Mouse (Mus musculus): ENCODE measurements around the gene Dnmt3l. TPM values are rescaled to one million over a fixed set of nuclear protein-coding genes. Genes with fewer than 3 reads are reported as not detected.
"Not testable (repeated sequence)": the region's sequence is repeated elsewhere in the genome, so short reads cannot be mapped to it uniquely, and the experiment has no call there.

Gene Dnmt3l
- polyA plus RNA-seq, 1 experiment from 2014 or later = not detected

GRCm38 (mm10) chr10:78009184-78009944 is 32.4 kb upstream of the Dnmt3l start:
- under 1% methylated on average over 59 of the region's 59 CpGs for WGBS (ENCODE audit: insufficient replicate concordance)
- peak; percentile 93 for ATAC-seq (ENCODE audit: low read depth)

GRCm38 (mm10) chr10:78009945-78010293 is 31.8 kb upstream of the Dnmt3l start, which contains the start of gene Pfkl:
Pfkl (minus strand) TSS chr10:78010083.
- Histone ChIP-seq H3K4me2 (ENCODE audit: low read depth, low read length) (peak within 1 kb of the TSS; percentile 94), H3K36me3 (ENCODE audit: control insufficient read depth, insufficient read depth) (no peaks in the 10 kb centered on the region), H3K27ac (ENCODE audit: low read length) (peak within 1 kb of the TSS; percentile 100), H3K4me3 (ENCODE audit: low read depth, low read length) (peak within 1 kb of the TSS; percentile 87), H3K4me1 (ENCODE audit: control insufficient read depth, low read depth, low read length) (peaks cover 51% of the 10 kb centered on the region), H3K9ac (ENCODE audit: low read depth, low read length) (peak within 1 kb of the TSS; percentile 93), H3K27me3 (ENCODE audit: control insufficient read depth, insufficient read depth, low read depth, low read length) (no peaks in the 10 kb centered on the region), H3K9me3 (replicated peaks; ENCODE audit: control insufficient read depth, low read length) (no peaks in the 10 kb centered on the region)
- WGBS (ENCODE audit: insufficient replicate concordance) = 0% methylated on average over 9 of the region's 9 CpGs
- no peak for ATAC-seq (ENCODE audit: low read depth)

More at GRCm38 (mm10) chr10:78009184-78009944, 32.4 kb upstream of the Dnmt3l start:
- Histone ChIP-seq H3K4me1 (ENCODE audit: control insufficient read depth, low read depth, low read length) (peaks cover 57% of the 10 kb centered on the region), H3K36me3 (ENCODE audit: control insufficient read depth, insufficient read depth) (no peaks in the 10 kb centered on the region), H3K9me3 (replicated peaks; ENCODE audit: control insufficient read depth, low read length) (no peaks in the 10 kb centered on the region), H3K4me3 (ENCODE audit: low read depth, low read length) (peak overlapping the region; percentile 87), H3K4me2 (ENCODE audit: low read depth, low read length) (peak overlapping the region; percentile 94), H3K9ac (ENCODE audit: low read depth, low read length) (peak overlapping the region; percentile 93), H3K27ac (ENCODE audit: low read length) (peak overlapping the region; percentile 100), H3K27me3 (ENCODE audit: control insufficient read depth, insufficient read depth, low read depth, low read length) (no peaks in the 10 kb centered on the region)

GRCm38 (mm10) chr10:78010335-78010734 is 31.4 kb upstream of the Dnmt3l start:
- WGBS (ENCODE audit: insufficient replicate concordance) = 6% methylated on average over 10 of the region's 10 CpGs
- Histone ChIP-seq H3K9me3 (replicated peaks; ENCODE audit: control insufficient read depth, low read length) (no peaks in the 10 kb centered on the region), H3K27ac (ENCODE audit: low read length) (no peak overlapping the region), H3K36me3 (ENCODE audit: control insufficient read depth, insufficient read depth) (no peaks in the 10 kb centered on the region), H3K27me3 (ENCODE audit: control insufficient read depth, insufficient read depth, low read depth, low read length) (no peaks in the 10 kb centered on the region), H3K4me1 (ENCODE audit: control insufficient read depth, low read depth, low read length) (peaks cover 47% of the 10 kb centered on the region), H3K4me3 (ENCODE audit: low read depth, low read length) (peak overlapping the region; percentile 87), H3K9ac (ENCODE audit: low read depth, low read length) (peak overlapping the region; percentile 53), H3K4me2 (ENCODE audit: low read depth, low read length) (peak overlapping the region; percentile 94)
- no peak for ATAC-seq (ENCODE audit: low read depth)

DNA sequence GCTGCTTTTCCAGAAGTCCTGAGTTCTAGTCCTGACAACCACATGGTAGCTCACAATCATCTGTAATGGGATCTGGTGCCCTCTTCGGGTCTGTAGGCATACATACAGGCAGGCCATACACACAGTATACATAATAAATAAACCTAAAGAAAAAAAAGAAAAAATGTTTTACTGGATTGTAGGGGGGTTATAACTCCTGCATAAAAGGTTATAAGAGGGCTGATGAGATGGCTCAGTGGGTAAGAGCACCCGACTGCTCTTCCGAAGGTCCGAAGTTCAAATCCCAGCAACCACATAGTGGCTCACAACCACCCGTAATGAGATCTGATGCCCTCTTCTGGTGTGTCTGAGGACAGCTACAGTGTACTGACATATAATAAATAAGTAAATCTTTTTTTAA is 30.6 kb upstream of the Dnmt3l start:
- not testable (repeated sequence) for ATAC-seq (ENCODE audit: low read depth); H3K4me3 ChIP-seq (ENCODE audit: low read depth, low read length); H3K27me3 ChIP-seq (ENCODE audit: control insufficient read depth, insufficient read depth, low read depth, low read length); H3K9me3 ChIP-seq (replicated peaks; ENCODE audit: control insufficient read depth, low read length); H3K27ac ChIP-seq (ENCODE audit: low read length); H3K36me3 ChIP-seq (ENCODE audit: control insufficient read depth, insufficient read depth); H3K9ac ChIP-seq (ENCODE audit: low read depth, low read length)
- peaks cover 39% of the 10 kb centered on the region for H3K4me1 ChIP-seq (ENCODE audit: control insufficient read depth, low read depth, low read length)
- WGBS (ENCODE audit: insufficient replicate concordance) = 78% methylated on average over 5 of the region's 5 CpGs
- H3K4me2 ChIP-seq (ENCODE audit: low read depth, low read length) = peak overlapping the region; percentile 94; the same call in 1 of the 2 replicates

DNA sequence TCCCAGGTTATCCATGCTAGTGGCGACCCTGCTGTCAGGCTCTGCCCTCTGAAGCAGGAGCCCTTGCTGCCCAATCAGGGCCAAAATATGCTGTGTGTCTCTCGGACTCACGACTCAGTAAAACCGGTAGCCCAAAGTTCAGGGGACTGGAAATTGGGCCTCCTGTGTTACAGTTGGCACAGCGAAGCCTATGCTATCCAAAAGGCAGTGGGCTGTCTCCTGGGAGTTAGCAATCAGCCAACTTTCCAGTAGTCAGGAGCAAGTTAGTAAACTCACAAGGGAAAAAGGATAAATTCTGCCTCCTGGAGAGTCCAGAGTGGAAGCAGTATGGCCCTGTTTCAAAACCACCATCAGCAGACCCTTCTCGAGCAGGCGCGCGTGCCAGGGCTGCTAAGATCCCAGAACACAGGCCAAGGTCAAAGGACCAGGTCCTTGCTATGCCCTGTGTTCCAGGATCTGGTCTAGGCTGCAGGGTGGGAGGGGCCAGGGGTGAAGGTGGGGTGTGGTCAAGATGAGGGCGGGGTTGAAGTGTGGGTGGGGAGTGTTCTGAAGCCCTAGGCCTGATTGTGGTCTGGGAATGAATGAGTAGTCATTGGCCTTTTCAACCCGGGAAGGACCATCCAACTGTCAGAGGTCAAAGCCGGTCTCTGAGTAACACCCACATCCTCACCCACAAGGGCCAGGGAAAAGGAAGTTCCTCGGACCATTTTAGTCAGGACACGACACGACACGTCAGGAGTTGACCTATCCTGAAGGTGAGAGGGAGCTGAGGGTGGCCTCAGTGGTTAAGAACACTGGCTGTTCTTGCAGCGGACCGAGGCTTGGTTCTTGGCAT is 28.9 kb upstream of the Dnmt3l start:
- Histone ChIP-seq H3K27ac (ENCODE audit: low read length) (no peak overlapping the region), H3K4me3 (ENCODE audit: low read depth, low read length) (no peak overlapping the region), H3K4me1 (ENCODE audit: control insufficient read depth, low read depth, low read length) (peaks cover 26% of the 10 kb centered on the region), H3K9ac (ENCODE audit: low read depth, low read length) (no peak overlapping the region), H3K9me3 (replicated peaks; ENCODE audit: control insufficient read depth, low read length) (no peaks in the 10 kb centered on the region), H3K27me3 (ENCODE audit: control insufficient read depth, insufficient read depth, low read depth, low read length) (no peaks in the 10 kb centered on the region), H3K36me3 (ENCODE audit: control insufficient read depth, insufficient read depth) (no peaks in the 10 kb centered on the region), H3K4me2 (ENCODE audit: low read depth, low read length) (no peak overlapping the region)
- WGBS (ENCODE audit: insufficient replicate concordance) = 81% methylated on average over 18 of the region's 18 CpGs
- ATAC-seq (ENCODE audit: low read depth) = no peak

- Histone ChIP-seq H3K9me3 (replicated peaks; ENCODE audit: control insufficient read depth, low read length) (no peaks in the 10 kb centered on the region), H3K4me1 (ENCODE audit: control insufficient read depth, low read depth, low read length) (peaks cover 14% of the 10 kb centered on the region), H3K9ac (ENCODE audit: low read depth, low read length) (no peak overlapping the region), H3K36me3 (ENCODE audit: control insufficient read depth, insufficient read depth) (no peaks in the 10 kb centered on the region), H3K27ac (ENCODE audit: low read length) (no peak overlapping the region), H3K4me3 (ENCODE audit: low read depth, low read length) (no peak overlapping the region), H3K4me2 (ENCODE audit: low read depth, low read length) (no peak overlapping the region), H3K27me3 (ENCODE audit: control insufficient read depth, insufficient read depth, low read depth, low read length) (no peaks in the 10 kb centered on the region)
- 61% methylated on average over 1 of the region's 1 CpGs for WGBS (ENCODE audit: insufficient replicate concordance)
- no peak for ATAC-seq (ENCODE audit: low read depth)
These were observed 26.3 kb upstream of the Dnmt3l start for GRCm38 (mm10) chr10:78015489-78015888.

GRCm38 (mm10) chr10:78016366-78016765 is 25.4 kb upstream of the Dnmt3l start:
- Histone ChIP-seq H3K27me3 (ENCODE audit: control insufficient read depth, insufficient read depth, low read depth, low read length) (no peaks in the 10 kb centered on the region), H3K9me3 (replicated peaks; ENCODE audit: control insufficient read depth, low read length) (no peaks in the 10 kb centered on the region), H3K4me2 (ENCODE audit: low read depth, low read length) (no peak overlapping the region), H3K36me3 (ENCODE audit: control insufficient read depth, insufficient read depth) (no peaks in the 10 kb centered on the region), H3K4me3 (ENCODE audit: low read depth, low read length) (no peak overlapping the region), H3K9ac (ENCODE audit: low read depth, low read length) (no peak overlapping the region), H3K4me1 (ENCODE audit: control insufficient read depth, low read depth, low read length) (peaks cover 9% of the 10 kb centered on the region), H3K27ac (ENCODE audit: low read length) (no peak overlapping the region)
- no peak for ATAC-seq (ENCODE audit: low read depth)
- 37% methylated on average over 5 of the region's 5 CpGs for WGBS (ENCODE audit: insufficient replicate concordance)

DNA sequence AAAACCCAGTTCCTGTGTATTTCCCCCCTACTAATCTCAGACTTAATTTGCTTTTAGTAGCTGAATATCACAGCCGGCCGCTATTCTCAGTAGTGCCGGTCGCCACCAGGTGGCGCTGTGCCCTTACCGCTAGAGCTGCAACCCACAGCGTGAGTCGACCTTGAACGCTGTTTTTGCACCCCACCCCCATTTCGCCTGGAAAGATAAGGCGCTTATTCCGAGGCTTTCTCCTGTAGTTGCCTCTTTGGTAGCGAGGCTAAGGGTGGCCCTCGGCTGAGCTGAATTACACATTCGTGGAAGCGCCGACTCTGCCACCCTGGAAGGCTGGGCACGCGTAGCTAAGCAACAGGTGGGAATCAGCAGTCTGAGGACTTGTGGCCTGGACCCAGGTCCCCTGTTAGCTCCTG is 22.9 kb upstream of the Dnmt3l start:
- H3K9ac ChIP-seq (ENCODE audit: low read depth, low read length) = no peak overlapping the region

DNA sequence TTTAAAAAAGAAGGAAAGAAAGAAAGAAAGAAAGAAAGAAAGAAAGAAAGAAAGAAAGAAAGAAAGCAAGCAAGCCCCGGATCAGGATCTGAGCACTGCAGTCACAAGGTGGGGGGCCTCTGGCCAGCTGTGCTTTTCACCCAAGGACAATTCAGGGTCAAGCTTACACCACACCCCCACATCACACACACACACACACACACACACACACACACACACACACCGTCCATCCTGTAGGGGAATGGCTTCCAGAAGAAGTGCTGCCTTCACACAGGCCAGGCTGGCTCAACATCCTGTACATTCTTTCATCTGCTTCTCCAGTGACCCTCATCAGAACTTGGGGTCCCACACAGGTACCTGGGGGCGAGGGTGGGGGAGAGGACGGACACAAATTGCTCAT is 22.5 kb upstream of the Dnmt3l start:
- ATAC-seq (ENCODE audit: low read depth) = 0 out of 2 replicates have a peak, but pooled peaks have one; percentile 13
- Histone ChIP-seq H3K9me3 (replicated peaks; ENCODE audit: control insufficient read depth, low read length) (no peaks in the 10 kb centered on the region), H3K4me3 (ENCODE audit: low read depth, low read length) (no peak overlapping the region), H3K27ac (ENCODE audit: low read length) (no peak overlapping the region), H3K36me3 (ENCODE audit: control insufficient read depth, insufficient read depth) (no peaks in the 10 kb centered on the region), H3K9ac (ENCODE audit: low read depth, low read length) (no peak overlapping the region), H3K27me3 (ENCODE audit: control insufficient read depth, insufficient read depth, low read depth, low read length) (no peaks in the 10 kb centered on the region), H3K4me1 (ENCODE audit: control insufficient read depth, low read depth, low read length) (peaks cover 7% of the 10 kb centered on the region), H3K4me2 (ENCODE audit: low read depth, low read length) (peak overlapping the region; percentile 69; the same call in 1 of the 2 replicates)
- 67% methylated on average over 4 of the region's 4 CpGs for WGBS (ENCODE audit: insufficient replicate concordance)

More for the DNA sequence above, 22.9 kb upstream of the Dnmt3l start:
- 11% methylated on average over 19 of the region's 19 CpGs for WGBS (ENCODE audit: insufficient replicate concordance)
- Histone ChIP-seq H3K27me3 (ENCODE audit: control insufficient read depth, insufficient read depth, low read depth, low read length) (no peaks in the 10 kb centered on the region), H3K4me2 (ENCODE audit: low read depth, low read length) (peak overlapping the region; percentile 69), H3K27ac (ENCODE audit: low read length) (no peak overlapping the region), H3K36me3 (ENCODE audit: control insufficient read depth, insufficient read depth) (no peaks in the 10 kb centered on the region), H3K4me1 (ENCODE audit: control insufficient read depth, low read depth, low read length) (peaks cover 7% of the 10 kb centered on the region), H3K9me3 (replicated peaks; ENCODE audit: control insufficient read depth, low read length) (no peaks in the 10 kb centered on the region), H3K4me3 (ENCODE audit: low read depth, low read length) (peak overlapping the region; percentile 40)
- ATAC-seq (ENCODE audit: low read depth) = peak; percentile 78
